ENCODE assay signal across 9 mouse cellular contexts in the genomic region with DNA sequence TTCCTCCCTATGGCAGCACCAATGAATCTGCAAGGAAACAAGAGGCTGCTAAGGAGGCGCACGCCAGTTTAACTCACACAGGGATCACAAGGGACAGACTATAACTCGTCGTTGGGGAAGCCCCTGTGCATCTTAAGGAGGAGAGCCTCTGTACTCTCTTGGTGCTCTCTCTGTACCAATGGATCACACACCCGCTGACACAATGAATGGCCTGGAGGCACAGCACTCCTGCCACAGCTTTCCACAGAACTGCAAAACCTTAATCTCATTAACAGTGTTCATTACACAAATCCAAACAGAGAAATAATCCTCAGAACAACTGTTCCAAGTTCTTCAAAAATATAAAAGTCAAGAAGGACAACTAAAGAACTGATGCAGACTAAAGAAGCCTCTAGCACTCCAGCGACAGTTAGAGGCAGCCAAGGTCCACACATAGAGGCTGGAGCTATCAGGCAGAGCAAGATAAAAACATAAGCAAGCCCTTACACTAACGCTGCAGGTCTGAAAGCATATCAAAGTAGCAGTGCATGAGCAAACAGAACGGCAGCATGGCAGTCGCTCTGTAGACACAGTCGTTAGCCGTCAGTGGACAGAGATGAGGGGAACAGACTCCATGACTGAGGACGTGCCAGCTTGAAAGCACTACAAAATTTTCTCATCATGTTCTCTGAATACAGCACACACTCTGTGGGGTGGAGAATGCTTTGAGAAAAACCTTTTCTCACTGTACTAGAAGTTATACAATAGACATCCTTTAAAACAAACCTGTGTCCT. TPM values are rescaled to one million over a fixed set of nuclear protein-coding genes. Genes with fewer than 3 reads are reported as not detected.
DNase-seq lines count a peak whose midpoint lies in the region; ATAC-seq lines count a peak whose summit lies in the region.
"Had no signal": no experiment of that assay in that cellular context is flagged by ENCODE, and none has a peak within 500 bp of the region (broad histone marks: within the 10 kb centered on the region; RNA-seq: fewer than 3 reads in every experiment).

No protein-coding gene starts in this region.

- H3K4me1 ChIP-seq in hindbrain, embryonic 11.5 days (replicated peaks; ENCODE audit: control insufficient read depth, insufficient read depth, low read length) = 0 out of 2 replicates have a peak, but pooled peaks cover 2% of the 10 kb centered on the region
- H3K4me1 ChIP-seq in hindbrain, embryonic 10.5 days (replicated peaks) = peaks cover 31% of the 10 kb centered on the region
- H3K4me1 ChIP-seq in forebrain, embryonic 13.5 days = peaks cover 31% of the 10 kb centered on the region
- H3K4me1 ChIP-seq in hindbrain, embryonic 12.5 days = peaks cover 20% of the 10 kb centered on the region
- H3K4me1 ChIP-seq in midbrain, embryonic 14.5 days (ENCODE audit: control insufficient read depth, insufficient read depth, low read length) = peaks cover 17% of the 10 kb centered on the region

- H3K9me3 ChIP-seq in hindbrain, embryonic 11.5 days (ENCODE audit: control insufficient read depth, low read length) = no peaks in the 10 kb centered on the region
- H3K9me3 ChIP-seq in hindbrain, embryonic 10.5 days = no peaks in the 10 kb centered on the region
- H3K9me3 ChIP-seq in forebrain, embryonic 13.5 days (replicated peaks) = no peaks in the 10 kb centered on the region
- H3K9me3 ChIP-seq in hindbrain, embryonic 12.5 days (replicated peaks) = no peaks in the 10 kb centered on the region
- H3K9me3 ChIP-seq in midbrain, embryonic 14.5 days (ENCODE audit: control insufficient read depth, low read length) = no peaks in the 10 kb centered on the region

- no peak overlapping the region for H3K4me2 ChIP-seq in hindbrain, embryonic 11.5 days (replicated peaks; ENCODE audit: low read depth, low read length)
- no peak overlapping the region for H3K4me2 ChIP-seq in forebrain, embryonic 13.5 days
- H3K4me2 ChIP-seq in hindbrain, embryonic 12.5 days (replicated peaks) = no peak overlapping the region
- H3K4me2 ChIP-seq in midbrain, embryonic 14.5 days (ENCODE audit: low read length) = no peak overlapping the region

- 60% methylated on average over 12 of the region's 12 CpGs for WGBS in hindbrain, embryonic 11.5 days
- 65% methylated on average over 12 of the region's 12 CpGs for WGBS in hindbrain, embryonic 10.5 days
- WGBS in forebrain, embryonic 13.5 days = 16% methylated on average over 12 of the region's 12 CpGs
- 54% methylated on average over 12 of the region's 12 CpGs for WGBS in hindbrain, embryonic 12.5 days
- WGBS in midbrain, embryonic 14.5 days = 25% methylated on average over 12 of the region's 12 CpGs

- H3K4me3 ChIP-seq in hindbrain, embryonic 11.5 days (ENCODE audit: low read depth, low read length) = no peak overlapping the region
- no peak overlapping the region for H3K4me3 ChIP-seq in hindbrain, embryonic 10.5 days
- no peak overlapping the region for H3K4me3 ChIP-seq in forebrain, embryonic 13.5 days
- no peak overlapping the region for H3K4me3 ChIP-seq in hindbrain, embryonic 12.5 days
- no peak overlapping the region for H3K4me3 ChIP-seq in midbrain, embryonic 14.5 days (replicated peaks; ENCODE audit: low read depth, low read length)

- DNase-seq in hindbrain, embryonic 11.5 days (ENCODE audit: low spot score) = no peak
- no peak for DNase-seq in hindbrain, embryonic 10.5 days (ENCODE audit: low spot score)
- DNase-seq in midbrain, embryonic 14.5 days = peak; percentile 47
- DNase-seq in spleen, adult 12 weeks (ENCODE audit: low spot score) = no peak
- DNase-seq in cerebellum, adult 8-10 months = no peak
- DNase-seq: cerebellum, adult 9-10 months; lung, postnatal 10 days had no signal

- no peaks in the 10 kb centered on the region for H3K36me3 ChIP-seq in hindbrain, embryonic 11.5 days (ENCODE audit: control insufficient read depth, insufficient read depth, low read length)
- H3K36me3 ChIP-seq in hindbrain, embryonic 10.5 days = no peaks in the 10 kb centered on the region
- H3K36me3 ChIP-seq in forebrain, embryonic 13.5 days (ENCODE audit: poor library complexity, severe bottlenecking) = no peaks in the 10 kb centered on the region
- no peaks in the 10 kb centered on the region for H3K36me3 ChIP-seq in hindbrain, embryonic 12.5 days
- no peaks in the 10 kb centered on the region for H3K36me3 ChIP-seq in midbrain, embryonic 14.5 days (ENCODE audit: control insufficient read depth, insufficient read depth, low read length)

- H3K9ac ChIP-seq in hindbrain, embryonic 11.5 days (ENCODE audit: low read depth, low read length) = 0 out of 2 replicates have a peak overlapping the region, but pooled peaks have one; percentile 8
- H3K9ac ChIP-seq in forebrain, embryonic 13.5 days = no peak overlapping the region
- H3K9ac ChIP-seq in hindbrain, embryonic 12.5 days = no peak overlapping the region
- H3K9ac ChIP-seq in midbrain, embryonic 14.5 days (replicated peaks; ENCODE audit: low read length) = no peak overlapping the region

- H3K27me3 ChIP-seq in hindbrain, embryonic 11.5 days (ENCODE audit: control insufficient read depth, insufficient read depth, low read length) = no peaks in the 10 kb centered on the region
- H3K27me3 ChIP-seq in hindbrain, embryonic 10.5 days (ENCODE audit: insufficient read depth, poor library complexity, severe bottlenecking) = no peaks in the 10 kb centered on the region
- no peaks in the 10 kb centered on the region for H3K27me3 ChIP-seq in forebrain, embryonic 13.5 days
- H3K27me3 ChIP-seq in hindbrain, embryonic 12.5 days = no peaks in the 10 kb centered on the region
- no peaks in the 10 kb centered on the region for H3K27me3 ChIP-seq in midbrain, embryonic 14.5 days (ENCODE audit: control insufficient read depth, insufficient read depth, low read length)

- ATAC-seq in hindbrain, embryonic 11.5 days (ENCODE audit: low FRiP score) = no peak
- ATAC-seq in forebrain, embryonic 13.5 days = peak; percentile 57
- ATAC-seq in hindbrain, embryonic 12.5 days (ENCODE audit: low FRiP score) = no peak
- no peak for ATAC-seq in midbrain, embryonic 14.5 days (ENCODE audit: low FRiP score, low TSS enrichment)

- H3K27ac ChIP-seq in hindbrain, embryonic 11.5 days (ENCODE audit: low read depth, low read length) = peak overlapping the region; percentile 17; the same call in 1 of the 2 replicates
- H3K27ac ChIP-seq in hindbrain, embryonic 10.5 days = no peak overlapping the region
- peak overlapping the region; percentile 23 for H3K27ac ChIP-seq in forebrain, embryonic 13.5 days
- H3K27ac ChIP-seq in hindbrain, embryonic 12.5 days = 0 out of 2 replicates have a peak overlapping the region, but pooled peaks have one; percentile 55
- H3K27ac ChIP-seq in midbrain, embryonic 14.5 days (replicated peaks; ENCODE audit: low read depth, low read length) = peak overlapping the region; percentile 20

RNA-seq across cellular contexts. Expression of gene Disp1, which starts 38.5 kb away (rescaled TPM):
- polyA plus RNA-seq in hindbrain, embryonic 11.5 days (2014; fragmentation: Nextera tagmentation; extraction: Ambion mirVana) = 11.2 and 12.7 TPM in 2 replicates
- 12.5 and 13.0 TPM in 2 replicates for polyA plus RNA-seq in hindbrain, embryonic 10.5 days (2016; fragmentation: Nextera tagmentation; extraction: Ambion mirVana)
- polyA plus RNA-seq in forebrain, embryonic 13.5 days (2015; fragmentation: Nextera tagmentation; extraction: Ambion mirVana) = 6.8 and 8.2 TPM in 2 replicates
- polyA plus RNA-seq in hindbrain, embryonic 12.5 days (2016; fragmentation: Nextera tagmentation; extraction: Ambion mirVana) = 15.8 and 20.7 TPM in 2 replicates
- 6.0 and 9.1 TPM in 2 replicates for polyA plus RNA-seq in midbrain, embryonic 14.5 days (2014; fragmentation: Nextera tagmentation; extraction: Ambion mirVana)
